Mouse (Mus musculus) forelimb bud, embryonic 11.5 days (tissue): ENCODE results near the gene Ndufc2.
"Not testable (repeated sequence)": the region's sequence is repeated elsewhere in the genome, so short reads cannot be mapped to it uniquely, and the experiment has no call there.

ENCODE experiments used
- DNase-seq: peaks from one replicate; pipeline ENCODE4 v3.0.0-alpha.2; 2012; ENCODE audit warnings: low read depth, low spot score

The Ndufc2 gene

DNA sequence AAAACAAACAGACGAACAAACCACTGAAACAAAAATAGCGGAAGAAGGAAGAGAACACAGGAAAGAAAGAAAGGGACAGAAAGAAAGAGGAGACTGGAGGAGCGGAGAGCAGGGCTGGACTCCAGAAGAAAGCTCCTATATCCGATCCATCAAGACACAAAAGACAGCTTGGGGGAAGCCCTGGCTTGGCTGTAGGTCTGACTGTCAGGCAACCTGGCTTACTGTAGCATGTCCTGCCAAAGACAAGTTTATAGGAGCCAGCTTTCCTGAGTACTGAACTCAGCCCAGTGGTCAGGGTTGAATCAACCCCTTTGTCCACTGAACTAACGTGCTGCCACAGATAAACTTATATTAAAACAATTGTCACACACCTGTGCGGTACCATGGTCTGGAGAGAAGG, 27.5 kb downstream of the Ndufc2 start:
- no peak for DNase-seq

DNA sequence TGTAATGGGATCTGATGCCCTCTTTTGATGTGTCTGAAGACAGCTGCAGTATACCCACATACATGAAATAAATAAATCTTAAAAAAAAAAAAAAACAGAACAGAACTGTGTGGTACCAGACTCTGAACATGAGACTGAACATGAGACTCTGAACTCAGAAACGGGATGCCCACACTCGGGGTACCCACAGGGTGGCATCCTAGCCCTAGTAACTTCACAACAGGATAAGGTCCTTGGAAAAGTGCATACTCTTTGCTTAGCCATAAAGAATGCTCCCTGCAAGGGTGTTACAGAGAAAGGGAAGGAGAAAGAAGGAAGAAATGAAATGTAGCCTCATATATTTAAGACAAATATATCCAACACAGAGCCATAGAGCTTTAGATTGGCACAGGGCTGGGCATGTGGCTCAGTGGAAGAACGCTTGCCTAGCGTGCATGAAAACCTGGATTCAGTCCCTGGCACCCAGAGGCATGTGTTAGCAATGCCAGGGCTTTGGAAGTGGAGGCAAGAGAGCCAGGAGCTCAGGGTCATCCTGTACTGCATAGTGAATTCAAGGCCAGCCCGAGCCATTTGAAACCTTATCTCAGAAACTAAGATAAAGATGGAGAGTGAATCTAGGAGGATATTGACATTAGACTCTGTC, 28.1 kb downstream of the Ndufc2 start:
- DNase-seq, result no peak

DNA sequence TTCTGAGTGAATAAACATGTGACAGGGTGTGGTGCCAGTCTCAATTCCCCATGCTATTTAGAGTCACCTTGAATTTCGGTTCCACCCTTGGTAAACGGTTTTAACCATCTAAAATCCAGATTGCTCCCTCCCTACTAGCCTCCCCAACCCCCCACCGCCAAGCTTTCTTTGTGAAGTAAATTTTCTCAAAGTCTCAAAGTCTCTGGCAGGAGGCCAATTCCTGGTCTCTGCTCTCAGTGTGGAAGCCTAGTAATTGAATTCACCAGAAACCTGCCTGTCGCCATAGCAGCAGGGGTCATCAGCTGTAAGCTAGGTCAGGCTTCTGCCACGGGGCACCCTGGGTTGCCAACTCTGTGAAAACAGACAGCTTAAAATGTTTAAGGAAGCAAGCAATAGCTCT, 29.9 kb downstream of the Ndufc2 start:
- peak; percentile 36 for DNase-seq

DNA sequence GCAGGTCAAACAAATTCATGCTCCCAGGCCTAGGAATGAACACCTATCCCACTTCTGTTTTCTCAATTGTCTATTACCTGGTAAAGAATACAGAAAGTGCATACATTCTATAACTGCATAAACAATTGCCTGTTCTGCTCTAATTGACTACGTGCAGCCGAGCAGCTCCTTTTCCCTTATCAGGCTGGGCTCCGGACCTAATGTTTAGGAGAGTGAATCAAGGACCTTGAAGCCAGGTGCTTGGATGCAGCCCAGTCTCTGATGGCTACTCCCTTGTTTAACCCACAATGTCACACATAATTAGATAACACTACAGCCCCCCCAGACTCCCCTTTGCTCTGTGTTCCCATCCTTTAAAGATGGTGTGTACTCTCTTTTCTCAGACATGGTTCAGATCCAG, 33.7 kb downstream of the Ndufc2 start:
- DNase-seq, result not testable (repeated sequence)

DNA sequence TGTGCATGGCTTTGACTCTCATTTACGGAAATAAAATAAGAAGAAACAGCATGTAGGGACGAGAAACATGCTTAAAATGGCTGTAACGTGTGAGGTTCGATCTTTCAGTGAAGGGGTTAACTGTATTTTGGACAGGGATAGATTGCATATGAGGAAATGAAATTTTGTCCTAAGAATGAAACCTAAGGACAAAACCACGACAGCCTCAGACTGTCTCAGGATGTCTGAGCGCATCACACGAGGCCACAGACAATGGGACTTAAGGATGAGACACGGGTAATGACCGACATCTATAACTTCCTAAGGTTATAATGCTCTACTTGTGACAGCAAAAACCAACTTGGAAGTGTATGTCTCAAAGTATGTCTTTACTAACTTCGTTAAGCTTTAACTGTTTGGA, 34.7 kb downstream of the Ndufc2 start:
- no peak for DNase-seq

DNA sequence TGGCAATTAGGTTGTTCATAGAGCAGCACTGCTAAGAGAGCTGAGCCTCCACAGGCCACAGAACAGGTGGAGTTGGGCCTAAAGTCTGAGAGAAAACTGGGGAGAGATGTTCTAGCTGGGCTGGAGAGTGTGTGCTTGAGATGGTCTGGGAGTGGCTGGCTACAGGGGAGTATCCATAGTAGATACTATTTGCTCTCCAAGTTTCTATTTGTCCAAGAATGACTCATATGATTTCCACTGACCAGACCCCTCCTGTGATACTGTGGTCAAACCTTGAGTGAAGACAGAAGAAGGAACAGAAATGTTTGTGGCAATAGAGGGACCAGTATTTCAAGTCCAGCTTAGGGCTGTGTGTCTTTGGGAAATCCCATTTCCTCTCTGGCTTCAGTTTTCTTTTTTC, 39.2 kb downstream of the Ndufc2 start:
- DNase-seq, result no peak

DNA sequence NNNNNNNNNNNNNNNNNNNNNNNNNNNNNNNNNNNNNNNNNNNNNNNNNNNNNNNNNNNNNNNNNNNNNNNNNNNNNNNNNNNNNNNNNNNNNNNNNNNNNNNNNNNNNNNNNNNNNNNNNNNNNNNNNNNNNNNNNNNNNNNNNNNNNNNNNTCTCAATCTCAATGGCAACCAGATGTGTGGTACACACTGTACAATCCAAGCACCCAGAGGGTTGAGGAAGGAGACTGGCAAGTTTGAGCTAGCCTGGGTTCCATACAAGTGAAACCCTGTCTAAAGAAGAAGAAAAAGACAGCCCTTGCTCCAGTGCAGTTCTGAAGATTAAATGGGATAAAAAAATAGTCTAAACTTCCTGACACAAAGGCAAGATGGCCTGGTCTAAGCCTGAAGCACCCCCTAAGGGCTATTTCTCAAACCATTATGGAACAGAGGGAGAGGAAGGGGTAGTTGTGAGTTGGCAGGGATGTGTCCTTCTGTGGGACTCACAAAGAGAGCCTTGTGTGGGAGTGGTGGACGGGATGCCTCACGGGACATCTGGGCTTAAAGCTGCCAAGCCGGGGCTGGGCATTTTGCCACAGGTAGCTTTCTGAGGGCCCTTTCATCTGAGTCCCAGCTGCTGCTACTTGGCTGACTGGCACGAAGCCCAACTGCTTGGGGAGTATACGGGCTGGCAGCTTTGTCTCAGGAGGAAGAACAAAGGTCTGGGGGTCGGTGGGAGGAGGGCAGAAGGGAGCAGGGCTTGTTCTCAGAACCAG, 46.5 kb downstream of the Ndufc2 start:
- no peak for DNase-seq

DNA sequence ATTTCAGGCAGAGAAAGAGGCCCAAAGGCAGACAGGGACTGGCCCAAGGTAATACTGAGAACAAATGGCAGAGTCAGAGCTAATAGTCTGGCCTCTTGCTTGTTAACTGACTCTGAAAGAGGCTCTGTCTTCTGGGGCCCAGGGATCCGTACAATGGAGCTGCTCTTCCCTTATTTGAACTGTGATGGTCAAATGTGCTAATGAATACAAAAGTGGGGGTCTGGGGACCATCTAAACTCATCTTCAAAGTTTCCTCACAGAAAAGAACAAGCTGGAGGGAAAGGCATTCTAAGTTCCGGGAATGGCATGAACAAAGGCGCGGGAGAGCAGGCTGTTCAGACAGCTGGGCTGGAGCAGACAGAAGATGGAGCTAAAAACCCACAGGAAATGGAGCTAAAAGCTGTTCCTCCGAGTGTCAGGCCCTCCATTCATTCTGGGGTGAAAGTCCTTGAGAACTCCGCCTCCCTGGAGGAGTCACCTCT, 47.3 kb downstream of the Ndufc2 start:
- DNase-seq, result no peak

DNA sequence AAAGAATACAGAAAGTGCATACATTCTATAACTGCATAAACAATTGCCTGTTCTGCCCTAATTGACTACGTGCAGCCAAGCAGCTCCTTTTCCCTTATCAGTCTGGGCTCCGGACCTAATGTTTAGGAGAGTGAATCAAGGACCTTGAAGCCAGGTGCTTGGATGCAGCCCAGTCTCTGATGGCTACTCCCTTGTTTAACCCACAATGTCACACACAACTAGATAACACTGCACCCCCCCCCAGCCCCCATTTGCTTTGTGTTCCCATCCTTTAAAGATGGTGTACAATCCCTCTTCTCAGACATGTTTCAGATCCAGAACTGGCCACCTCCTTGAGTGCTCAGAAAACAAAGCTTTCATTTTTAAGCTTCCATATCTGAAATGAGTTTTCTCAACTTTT, 51.2 kb downstream of the Ndufc2 start, which contains the start of gene Kctd14:
Kctd14 (plus strand) TSS at position 301 of the 400 bp plus-strand sequence.
- DNase-seq, result not testable (repeated sequence)

DNA sequence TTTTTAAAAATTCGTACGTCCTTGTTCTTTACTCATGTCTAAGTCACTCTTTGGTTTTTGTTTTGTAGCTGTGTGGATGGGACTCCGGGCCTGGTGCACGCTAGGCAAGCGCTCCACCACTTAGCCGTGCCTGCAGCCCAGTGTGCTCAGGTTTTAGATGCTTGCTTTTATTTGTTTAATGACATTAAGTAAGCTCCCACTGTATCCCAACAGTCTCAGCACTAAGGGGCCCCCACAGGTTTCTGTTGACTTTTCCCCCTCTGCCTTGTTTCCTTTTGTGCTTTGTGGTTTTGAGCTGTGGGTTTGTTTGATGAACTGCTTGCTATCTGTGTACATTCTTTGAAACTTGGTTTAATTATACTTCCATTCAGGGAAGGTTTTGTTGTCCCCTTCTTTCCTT, 52.4 kb downstream of the Ndufc2 start:
- no peak for DNase-seq

DNA sequence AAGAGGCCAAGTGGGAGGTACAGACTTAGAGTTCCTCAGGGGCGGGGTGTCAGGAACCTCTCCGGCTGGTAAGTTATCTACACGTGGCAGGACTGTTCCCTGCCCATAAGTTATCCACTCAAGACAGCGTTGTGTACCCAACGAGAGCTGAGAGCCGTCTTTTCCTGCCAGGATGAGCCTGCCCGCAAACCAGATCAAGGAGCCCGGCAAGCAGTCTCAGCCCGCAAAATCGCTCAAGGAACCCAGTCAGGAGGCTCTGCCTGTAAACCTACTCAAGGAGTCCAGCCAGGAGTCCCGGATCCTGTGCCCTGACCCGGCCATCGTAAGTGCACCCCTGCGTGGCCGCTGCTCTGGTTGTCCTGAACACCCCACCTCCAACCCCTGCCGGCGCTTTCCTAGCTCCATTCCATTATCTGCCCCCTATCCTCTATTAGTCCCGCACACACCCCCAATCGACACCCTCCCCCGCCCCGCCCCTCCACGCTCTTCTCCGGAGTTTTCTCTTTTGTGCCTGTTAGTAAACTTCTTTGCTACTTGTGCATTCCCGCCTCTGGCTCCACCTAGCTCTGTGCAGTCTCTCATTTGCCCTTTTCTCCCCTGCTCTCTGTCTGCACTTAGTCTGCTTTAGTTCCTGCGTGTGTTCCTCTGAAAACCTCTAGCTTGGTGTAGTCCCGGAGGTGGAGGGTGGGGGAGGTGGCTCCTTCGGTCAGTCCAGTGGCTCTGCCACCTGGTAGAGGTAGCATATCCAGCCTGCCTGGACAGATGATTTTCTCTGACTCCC, 53.5 kb downstream of the Ndufc2 start:
- DNase-seq, result peak; percentile 10

DNA sequence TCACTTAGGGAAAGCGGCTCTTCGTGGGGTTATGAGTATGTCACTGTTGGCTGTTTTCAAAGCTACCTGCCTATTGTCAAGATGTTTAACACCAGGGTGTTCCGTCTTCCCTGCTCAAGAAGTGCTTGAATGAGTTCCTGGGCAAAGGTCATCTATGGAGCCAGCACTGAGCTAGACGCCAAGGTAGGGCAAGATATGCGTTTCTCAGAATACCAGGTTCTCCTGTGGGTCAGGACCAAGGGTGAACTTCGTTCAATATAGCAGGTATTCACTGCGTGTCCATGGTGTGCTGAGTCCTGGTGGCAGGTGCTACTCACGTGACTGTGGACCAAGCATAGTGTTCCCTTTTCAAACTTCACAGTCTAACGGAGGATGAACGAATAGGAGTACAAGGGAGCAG, 55.0 kb downstream of the Ndufc2 start:
- DNase-seq, result no peak

DNA sequence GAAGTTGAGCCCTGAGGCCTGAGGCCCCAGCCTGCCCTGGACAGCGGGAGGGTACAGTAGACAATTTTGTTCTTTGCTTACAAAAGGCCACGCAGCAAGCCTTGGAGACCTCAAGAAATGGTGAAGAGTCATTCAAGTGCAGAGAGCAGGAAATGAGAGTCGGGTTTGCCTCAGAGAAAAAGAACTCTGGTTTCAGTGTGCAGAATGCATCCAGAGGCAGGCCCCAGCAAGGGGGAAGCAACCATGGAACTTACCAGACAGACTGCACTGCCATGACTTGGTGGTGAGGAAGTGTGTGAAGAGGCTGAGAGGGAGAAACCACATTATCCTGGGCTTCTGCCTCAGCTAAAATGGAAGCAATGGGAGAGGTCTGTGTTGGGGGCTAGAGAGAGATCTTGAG, 55.8 kb downstream of the Ndufc2 start:
- DNase-seq, result no peak
